Mouse (Mus musculus) ES-Bruce4 (cell line): ENCODE measurements around the gene Acsl4.

Source experiments
- CTCF ChIP-seq: IDR thresholded peaks from one replicate; pipeline ENCODE4 v1.8.1; 2011; ENCODE audit warnings: low read depth, low read length
- EP300 ChIP-seq: IDR thresholded peaks from 2 replicates; pipeline ENCODE4 v1.6.1; 2011; ENCODE audit warnings: low read depth, low read length; ENCODE audit not compliant: insufficient read depth
- POLR2A ChIP-seq: IDR thresholded peaks from one replicate; pipeline ENCODE4 v1.8.1; 2011; ENCODE audit warnings: low read length; ENCODE audit not compliant: insufficient read depth

DNA sequence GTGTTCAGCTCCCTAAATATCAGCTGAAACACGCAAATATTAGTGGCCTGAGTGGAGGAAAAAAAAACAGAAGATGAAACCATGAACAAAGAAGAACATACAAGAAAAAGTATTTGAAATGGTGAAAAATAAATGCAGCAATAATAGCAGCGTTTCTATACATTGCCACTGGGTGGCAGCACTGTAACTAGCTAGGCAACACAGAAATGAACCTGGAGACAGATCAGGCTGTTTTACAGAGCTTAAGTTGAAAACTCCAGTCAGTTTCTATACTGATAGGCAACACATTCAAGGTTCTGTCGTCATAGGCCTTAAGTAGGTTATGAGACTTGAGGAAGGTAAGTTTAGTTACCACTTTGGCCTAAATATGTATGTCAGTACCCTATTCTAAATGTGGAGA is 17.9 kb downstream of the Acsl4 start:
- TF ChIP-seq CTCF (no peak), POLR2A (no peak), EP300 (no peak)
